Mouse (Mus musculus) B cell, adult 2 months (primary cell): ENCODE measurements around the gene Nup35.
A peak's percentile ranks its signal among the peaks of the same experiment; 100 is the strongest.

Experiments
- DNase-seq, 2 experiments: peaks; one replicate each; pipeline ENCODE4 v3.0.0; 2022

Gene Nup35

DNA sequence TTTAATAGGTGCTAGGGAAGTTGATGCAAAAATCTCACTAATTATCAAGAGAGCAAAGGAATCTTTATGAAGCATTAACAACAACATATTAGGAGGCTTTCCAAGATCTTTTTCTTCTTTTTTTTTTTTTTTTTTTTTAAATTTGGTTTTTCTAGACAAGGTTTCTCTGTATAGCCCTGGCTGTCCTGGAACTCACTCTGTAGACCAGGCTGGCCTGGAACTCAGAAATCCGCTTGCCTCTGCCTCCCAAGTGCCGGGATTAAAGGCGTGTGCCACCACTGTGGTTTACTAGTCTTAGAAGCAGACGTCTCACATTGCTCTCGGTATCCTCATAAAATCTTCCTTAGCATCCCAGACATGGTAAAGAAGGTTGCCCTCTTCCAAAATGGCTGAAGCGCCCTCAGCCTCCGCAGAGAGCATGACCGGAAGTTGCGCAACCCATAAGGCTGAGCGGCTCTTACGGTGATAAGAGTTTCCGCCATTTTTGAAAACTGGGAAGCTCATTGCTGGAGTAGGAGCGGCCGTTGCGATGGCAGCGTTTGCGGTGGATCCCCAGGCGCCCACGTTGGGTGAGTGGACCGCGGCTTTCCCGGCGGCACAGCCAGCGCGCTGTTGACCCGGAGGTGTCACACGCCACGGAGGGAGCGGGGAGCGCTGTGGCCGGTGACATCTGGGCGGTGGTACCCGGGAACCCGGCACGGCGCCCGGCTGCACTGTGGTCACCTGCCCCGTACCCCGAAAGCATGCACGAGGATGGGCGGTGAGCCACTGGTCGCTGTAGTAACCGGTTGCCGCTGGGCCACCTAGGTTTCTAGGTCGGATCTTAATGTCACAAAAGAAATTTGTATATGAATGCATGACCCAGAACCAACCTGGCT, 21.6 kb downstream of the Nup35 start:
- peak; percentile 89 for DNase-seq

DNA sequence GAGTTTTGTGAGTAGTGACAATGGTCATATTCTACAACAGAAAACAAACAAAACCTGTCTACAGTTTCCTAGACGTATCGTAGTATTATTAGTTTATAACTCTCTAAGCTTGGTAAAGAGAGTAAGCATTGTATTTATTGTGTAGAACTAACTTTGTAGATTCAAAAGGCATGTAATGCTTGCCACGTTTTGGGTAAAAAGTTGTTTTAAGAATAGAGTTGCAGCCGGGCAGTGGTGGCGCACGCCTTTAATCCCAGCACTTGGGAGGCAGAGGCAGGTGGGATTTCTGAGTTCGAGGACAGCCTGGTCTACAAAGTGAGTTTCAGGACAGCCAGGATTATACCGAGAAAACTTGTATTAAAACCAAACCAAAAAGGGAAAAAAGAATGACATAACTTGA, 22.4 kb downstream of the Nup35 start:
- DNase-seq = no peak

DNA sequence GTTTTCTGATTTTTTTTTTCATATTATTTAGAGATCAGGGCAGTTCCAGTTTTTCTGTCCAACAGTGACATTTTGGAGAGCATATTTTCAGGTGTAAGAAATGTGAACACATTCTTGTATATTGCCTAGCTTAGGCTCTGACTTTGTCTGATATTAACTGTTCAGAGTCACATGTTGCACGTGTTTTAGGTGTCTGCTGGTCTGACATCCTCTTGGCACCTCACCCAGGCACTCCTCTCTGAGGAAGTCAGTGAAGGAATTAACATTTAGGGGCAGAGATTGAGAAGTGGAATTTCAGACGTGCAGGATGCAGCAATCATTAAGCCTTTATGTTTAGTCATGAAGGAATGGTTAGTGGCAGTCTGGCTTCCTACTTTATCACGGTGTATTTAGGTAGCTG, 22.8 kb downstream of the Nup35 start:
- DNase-seq = no peak

GRCm38 (mm10) chr2:80661414-80661813, 44.4 kb downstream of the Nup35 start:
- DNase-seq = no peak

DNA sequence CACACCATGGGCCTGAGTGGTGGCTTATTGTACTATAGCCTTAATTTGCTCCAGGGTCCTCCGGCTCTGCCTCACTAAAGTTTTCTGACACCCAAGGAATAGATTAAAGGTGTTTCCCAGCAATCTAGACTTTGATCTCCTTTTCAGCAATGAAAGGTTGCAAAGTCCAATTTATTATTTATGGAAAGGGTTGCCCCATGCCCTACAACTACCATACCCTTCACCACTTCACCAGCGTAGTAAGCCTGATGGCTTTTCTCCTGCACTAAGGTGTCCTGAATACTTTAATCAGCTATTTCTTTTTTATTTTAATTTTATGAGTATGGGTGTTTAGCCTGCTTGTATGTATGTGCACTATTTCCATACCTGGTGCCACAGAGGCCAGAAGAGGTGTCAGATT, 45.6 kb downstream of the Nup35 start:
- DNase-seq = no peak

- no peak for DNase-seq
These were observed 50.4 kb downstream of the Nup35 start for GRCm38 (mm10) chr2:80667396-80667964.

DNA sequence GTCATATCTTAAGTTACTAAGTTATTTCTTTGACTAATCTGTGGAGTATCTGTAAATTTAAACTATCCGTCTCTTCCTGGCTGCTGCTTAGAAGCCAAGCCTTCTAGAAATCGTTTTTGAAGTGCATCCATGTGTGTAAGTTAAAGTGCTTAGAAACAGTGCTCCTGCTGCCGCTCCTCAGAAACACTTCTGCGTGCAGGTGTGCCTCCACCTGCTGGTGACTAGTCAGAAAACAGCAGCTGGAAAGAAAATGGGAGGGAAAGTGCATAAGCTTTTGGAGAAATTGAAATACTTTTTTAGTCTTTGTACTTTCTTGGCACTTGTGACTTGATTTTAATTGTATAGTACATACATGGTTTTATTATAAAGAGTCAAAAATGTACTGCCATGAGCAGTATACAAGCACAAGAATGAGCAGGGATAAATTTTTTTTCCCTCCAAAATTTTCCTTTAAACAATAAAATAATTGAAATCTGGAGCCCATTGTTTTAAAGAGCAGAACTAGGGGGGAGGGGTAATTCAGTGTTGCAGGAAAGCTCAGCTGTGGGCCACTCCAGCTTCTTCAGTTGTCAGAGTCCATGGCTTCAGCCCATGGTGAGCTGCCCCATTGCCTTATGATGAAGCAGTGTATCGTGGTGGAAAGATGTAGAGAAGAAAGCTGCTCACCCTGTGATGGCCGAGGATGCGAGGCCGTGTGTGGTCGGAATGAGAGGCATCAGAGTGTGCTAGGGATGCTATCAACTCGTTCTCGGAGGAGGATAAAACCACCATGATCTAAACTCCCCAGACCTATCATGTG, 53.0 kb downstream of the Nup35 start:
- no peak for DNase-seq

GRCm38 (mm10) chr2:80678803-80679202, 61.8 kb downstream of the Nup35 start:
- DNase-seq = no peak

- no peak for DNase-seq
These were observed 66.7 kb downstream of the Nup35 start for GRCm38 (mm10) chr2:80683727-80684239.

DNA sequence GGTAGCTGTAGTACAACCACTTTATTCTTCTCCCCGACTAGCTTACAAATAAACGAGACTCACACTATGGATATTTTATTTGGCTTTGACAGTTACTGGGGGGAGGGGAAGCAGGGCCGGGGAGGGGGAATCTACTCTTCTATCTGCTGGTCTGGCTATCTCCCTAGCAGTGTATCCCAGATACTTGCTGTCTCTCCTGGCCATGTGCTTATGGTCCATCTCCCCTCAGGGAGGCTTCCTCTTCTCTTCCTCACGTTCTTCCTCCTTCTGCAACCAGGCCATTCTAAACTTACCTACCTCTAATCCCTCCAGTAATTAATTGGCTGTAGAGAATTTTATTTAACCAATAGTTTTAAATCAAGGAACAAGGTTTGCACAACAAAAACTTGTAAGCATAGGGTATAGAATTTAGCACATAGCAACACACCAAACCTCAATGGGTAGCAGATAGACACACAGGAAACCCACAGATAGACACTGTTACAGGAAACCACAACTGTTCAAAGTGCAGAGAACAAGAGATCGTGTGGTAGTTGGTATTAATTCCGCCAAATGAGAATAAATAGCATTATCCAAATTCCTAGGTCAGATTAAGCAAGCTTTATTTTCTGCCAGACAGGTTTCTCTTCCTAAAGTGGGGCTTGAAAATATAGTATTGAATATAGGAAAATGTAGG, 67.5 kb downstream of the Nup35 start:
- DNase-seq = no peak

GRCm38 (mm10) chr2:80688261-80688660, 71.2 kb downstream of the Nup35 start:
- no peak for DNase-seq

GRCm38 (mm10) chr2:80707429-80707828, 90.4 kb downstream of the Nup35 start:
- no peak for DNase-seq
